Mouse (Mus musculus): Measurements from ENCODE around the gene Hrh2. TPM values are rescaled to one million over a fixed set of nuclear protein-coding genes. Genes with fewer than 3 reads are reported as not detected.

The Hrh2 gene
- polyA plus RNA-seq, 1 experiment from 2014 or later: 0.45 TPM

GRCm38 (mm10) chr13:54206140-54206753 is 14.3 kb downstream of the Hrh2 start:
- Histone ChIP-seq H3K4me1 (replicated peaks) (peaks cover 13% of the 10 kb centered on the region), H3K9ac (no peak overlapping the region), H3K9me3 (no peaks in the 10 kb centered on the region), H3K27me3 (no peaks in the 10 kb centered on the region), H3K27ac (no peak overlapping the region), H3K4me2 (no peak overlapping the region), H3K36me3 (no peaks in the 10 kb centered on the region), H3K4me3 (no peak overlapping the region)
- no peak for ATAC-seq (ENCODE audit: low FRiP score)
- 61% methylated on average over 9 of the region's 9 CpGs for WGBS

- ATAC-seq (ENCODE audit: low FRiP score): no peak
- Histone ChIP-seq H3K9ac (no peak overlapping the region), H3K27me3 (no peaks in the 10 kb centered on the region), H3K27ac (no peak overlapping the region), H3K9me3 (0 out of 2 replicates have a peak, but pooled peaks cover 8% of the 10 kb centered on the region), H3K4me1 (replicated peaks) (peaks cover 37% of the 10 kb centered on the region), H3K4me3 (no peak overlapping the region), H3K36me3 (no peaks in the 10 kb centered on the region), H3K4me2 (no peak overlapping the region)
- WGBS: 61% methylated on average over 8 of the region's 8 CpGs
Observed at GRCm38 (mm10) chr13:54209476-54210253, 17.7 kb downstream of the Hrh2 start.

- ATAC-seq (ENCODE audit: low FRiP score): peak; percentile 86
- 0 out of 2 replicates have a peak overlapping the region, but pooled peaks have one; percentile 8 for H3K9ac ChIP-seq
- H3K27me3 ChIP-seq: no peaks in the 10 kb centered on the region
- H3K27ac ChIP-seq: peak overlapping the region; percentile 86
- WGBS: 23% methylated on average over 10 of the region's 10 CpGs
- no peaks in the 10 kb centered on the region for H3K36me3 ChIP-seq
- H3K4me2 ChIP-seq: peak overlapping the region; percentile 27; the same call in 1 of the 2 replicates
- 0 out of 2 replicates have a peak, but pooled peaks cover 8% of the 10 kb centered on the region for H3K9me3 ChIP-seq
- peaks cover 30% of the 10 kb centered on the region for H3K4me1 ChIP-seq (replicated peaks)
- H3K4me3 ChIP-seq: no peak overlapping the region
Observed at GRCm38 (mm10) chr13:54211528-54212488, 19.9 kb downstream of the Hrh2 start.

GRCm38 (mm10) chr13:54212516-54212915 is 20.6 kb downstream of the Hrh2 start:
- Histone ChIP-seq H3K36me3 (no peaks in the 10 kb centered on the region), H3K27ac (peak overlapping the region; percentile 86), H3K4me1 (replicated peaks) (peaks cover 30% of the 10 kb centered on the region), H3K9ac (0 out of 2 replicates have a peak overlapping the region, but pooled peaks have one; percentile 8), H3K4me2 (no peak overlapping the region; the same call in 1 of the 2 replicates), H3K4me3 (no peak overlapping the region), H3K27me3 (no peaks in the 10 kb centered on the region), H3K9me3 (0 out of 2 replicates have a peak, but pooled peaks cover 8% of the 10 kb centered on the region)
- WGBS: 56% methylated on average over 5 of the region's 5 CpGs
- ATAC-seq (ENCODE audit: low FRiP score): peak; percentile 50

GRCm38 (mm10) chr13:54215266-54215665 is 23.3 kb downstream of the Hrh2 start:
- no peak overlapping the region for H3K9ac ChIP-seq
- H3K9me3 ChIP-seq: 0 out of 2 replicates have a peak, but pooled peaks cover 8% of the 10 kb centered on the region
- ATAC-seq (ENCODE audit: low FRiP score): no peak
- WGBS: 48% methylated on average over 5 of the region's 5 CpGs
- no peaks in the 10 kb centered on the region for H3K27me3 ChIP-seq
- no peak overlapping the region for H3K27ac ChIP-seq
- no peak overlapping the region for H3K4me3 ChIP-seq
- no peaks in the 10 kb centered on the region for H3K36me3 ChIP-seq
- H3K4me1 ChIP-seq (replicated peaks): peaks cover 30% of the 10 kb centered on the region
- H3K4me2 ChIP-seq: no peak overlapping the region

- H3K27ac ChIP-seq: no peak overlapping the region
- H3K9ac ChIP-seq: no peak overlapping the region
- H3K4me1 ChIP-seq (replicated peaks): peaks cover 29% of the 10 kb centered on the region
- no peaks in the 10 kb centered on the region for H3K36me3 ChIP-seq
- H3K27me3 ChIP-seq: no peaks in the 10 kb centered on the region
- ATAC-seq (ENCODE audit: low FRiP score): no peak
- no peak overlapping the region for H3K4me2 ChIP-seq
- 25% methylated on average over 7 of the region's 7 CpGs for WGBS
- 0 out of 2 replicates have a peak, but pooled peaks cover 8% of the 10 kb centered on the region for H3K9me3 ChIP-seq
- H3K4me3 ChIP-seq: no peak overlapping the region
Observed at GRCm38 (mm10) chr13:54215777-54216316, 23.9 kb downstream of the Hrh2 start.

GRCm38 (mm10) chr13:54218341-54218740 is 26.4 kb downstream of the Hrh2 start:
- no peak overlapping the region for H3K9ac ChIP-seq
- no peak overlapping the region for H3K27ac ChIP-seq
- WGBS: 63% methylated on average over 1 of the region's 1 CpGs
- no peak overlapping the region for H3K4me3 ChIP-seq
- ATAC-seq (ENCODE audit: low FRiP score): no peak
- no peaks in the 10 kb centered on the region for H3K36me3 ChIP-seq
- peaks cover 28% of the 10 kb centered on the region for H3K4me1 ChIP-seq (replicated peaks)
- no peak overlapping the region for H3K4me2 ChIP-seq
- H3K27me3 ChIP-seq: no peaks in the 10 kb centered on the region
- H3K9me3 ChIP-seq: 0 out of 2 replicates have a peak, but pooled peaks cover 8% of the 10 kb centered on the region

GRCm38 (mm10) chr13:54221631-54222179 is 29.8 kb downstream of the Hrh2 start:
- Histone ChIP-seq H3K4me2 (no peak overlapping the region), H3K4me1 (replicated peaks) (peaks cover 23% of the 10 kb centered on the region), H3K27me3 (0 out of 2 replicates have a peak, but pooled peaks cover 4% of the 10 kb centered on the region), H3K9ac (no peak overlapping the region), H3K9me3 (no peaks in the 10 kb centered on the region), H3K4me3 (no peak overlapping the region), H3K36me3 (no peaks in the 10 kb centered on the region), H3K27ac (no peak overlapping the region)
- 69% methylated on average over 4 of the region's 4 CpGs for WGBS
- no peak for ATAC-seq (ENCODE audit: low FRiP score)

- no peak overlapping the region for H3K9ac ChIP-seq
- no peaks in the 10 kb centered on the region for H3K36me3 ChIP-seq
- no peaks in the 10 kb centered on the region for H3K9me3 ChIP-seq
- 0 out of 2 replicates have a peak, but pooled peaks cover 4% of the 10 kb centered on the region for H3K27me3 ChIP-seq
- no peak overlapping the region for H3K27ac ChIP-seq
- 46% methylated on average over 13 of the region's 13 CpGs for WGBS
- H3K4me2 ChIP-seq: no peak overlapping the region
- H3K4me3 ChIP-seq: no peak overlapping the region
- ATAC-seq (ENCODE audit: low FRiP score): no peak
- H3K4me1 ChIP-seq (replicated peaks): peaks cover 23% of the 10 kb centered on the region
Observed at GRCm38 (mm10) chr13:54222921-54223769, 31.2 kb downstream of the Hrh2 start.

GRCm38 (mm10) chr13:54227916-54228483 is 36.1 kb downstream of the Hrh2 start:
- H3K27ac ChIP-seq: no peak overlapping the region
- H3K4me1 ChIP-seq (replicated peaks): peaks cover 2% of the 10 kb centered on the region; the same call in 1 of the 2 replicates
- no peak overlapping the region for H3K4me2 ChIP-seq
- no peak overlapping the region for H3K4me3 ChIP-seq
- no peak overlapping the region for H3K9ac ChIP-seq
- H3K9me3 ChIP-seq: no peaks in the 10 kb centered on the region
- 0 out of 2 replicates have a peak, but pooled peaks cover 4% of the 10 kb centered on the region for H3K27me3 ChIP-seq
- 27% methylated on average over 13 of the region's 13 CpGs for WGBS
- H3K36me3 ChIP-seq: no peaks in the 10 kb centered on the region
- 0 out of 2 replicates have a peak, but pooled peaks have one; percentile 5 for ATAC-seq (ENCODE audit: low FRiP score)

Measured in hindbrain, embryonic 13.5 days (tissue).